8 mouse cellular contexts compared by ENCODE assay signal in genomic region chr1:135584587-135585541, GRCm38 (mm10). TPM values are rescaled to one million over a fixed set of nuclear protein-coding genes. Genes with fewer than 3 reads are reported as not detected.
A peak's percentile ranks its signal among the peaks of the same experiment; 100 is the strongest.
DNase-seq lines count a peak whose midpoint lies in the region; ATAC-seq and TF ChIP-seq lines count a peak whose summit lies in the region.

No protein-coding gene starts in this region.

- H3K4me2 ChIP-seq in embryonic facial prominence, embryonic 14.5 days (ENCODE audit: low read depth, low read length) = peak overlapping the region; percentile 95
- H3K4me2 ChIP-seq in lung, embryonic 14.5 days = peak overlapping the region; percentile 76
- H3K4me2 ChIP-seq in neural tube, embryonic 15.5 days = peak overlapping the region; percentile 90

- peaks cover 3% of the 10 kb centered on the region for H3K27me3 ChIP-seq in embryonic facial prominence, embryonic 14.5 days (replicated peaks; ENCODE audit: control insufficient read depth, insufficient read depth, low read length)
- H3K27me3 ChIP-seq in lung, embryonic 14.5 days (ENCODE audit: insufficient read depth, low read length) = peaks cover 10% of the 10 kb centered on the region; the same call in 1 of the 2 replicates
- H3K27me3 ChIP-seq in neural tube, embryonic 15.5 days (replicated peaks) = no peaks in the 10 kb centered on the region

- TF ChIP-seq CTCF in lung, embryonic 14.5 days (IDR thresholded peaks at IDR 0.05; ENCODE audit: low read depth) = no peak

- H3K4me1 ChIP-seq in embryonic facial prominence, embryonic 14.5 days (ENCODE audit: control insufficient read depth, insufficient read depth, low read length) = peaks cover 41% of the 10 kb centered on the region
- H3K4me1 ChIP-seq in lung, embryonic 14.5 days (ENCODE audit: insufficient read depth) = peaks cover 22% of the 10 kb centered on the region
- H3K4me1 ChIP-seq in neural tube, embryonic 15.5 days = peaks cover 68% of the 10 kb centered on the region

- H3K27ac ChIP-seq in embryonic facial prominence, embryonic 14.5 days (replicated peaks; ENCODE audit: low read depth, low read length) = peak overlapping the region; percentile 67
- H3K27ac ChIP-seq in lung, embryonic 14.5 days (ENCODE audit: low read depth) = peak overlapping the region; percentile 83; the same call in 1 of the 2 replicates
- peak overlapping the region; percentile 96 for H3K27ac ChIP-seq in neural tube, embryonic 15.5 days (replicated peaks)

- no peaks in the 10 kb centered on the region for H3K36me3 ChIP-seq in embryonic facial prominence, embryonic 14.5 days (ENCODE audit: control insufficient read depth, insufficient read depth, low read length)
- no peaks in the 10 kb centered on the region; the same call in 1 of the 2 replicates for H3K36me3 ChIP-seq in lung, embryonic 14.5 days (ENCODE audit: insufficient read depth)
- H3K36me3 ChIP-seq in neural tube, embryonic 15.5 days = no peaks in the 10 kb centered on the region

- DNase-seq in ovary, adult 18-20 months (ENCODE audit: low spot score) = peak; percentile 42
- no peak for DNase-seq in ovary, postnatal 10 days (ENCODE audit: low spot score)
- peak; percentile 72 for DNase-seq in embryonic facial prominence, embryonic 14.5 days (ENCODE audit: low spot score)
- peak; percentile 51 to 57 for DNase-seq in heart, postnatal 10 days
- peak; percentile 52 for DNase-seq in layer of hippocampus, adult 9-11 months
- DNase-seq in lung, embryonic 14.5 days = peak; percentile 75
- no peak for DNase-seq in spleen, postnatal 4 days (ENCODE audit: low spot score in 2 of 2)

- peak; percentile 66 for ATAC-seq in embryonic facial prominence, embryonic 14.5 days (ENCODE audit: low read depth)
- ATAC-seq in lung, embryonic 14.5 days (ENCODE audit: insufficient read depth) = peak; percentile 35; the same call in 1 of the 2 replicates
- ATAC-seq in neural tube, embryonic 15.5 days (ENCODE audit: low FRiP score) = peak; percentile 78

- intact Hi-C loops in heart, postnatal 10 days (cut with DNase I) = loop anchor here (2.0 kb wide), 1 partner anchor 40 kb away; no protein-coding TSS in a partner anchor

- peak overlapping the region; percentile 68 for H3K9ac ChIP-seq in embryonic facial prominence, embryonic 14.5 days (ENCODE audit: low read depth, low read length)
- peak overlapping the region; percentile 52 for H3K9ac ChIP-seq in lung, embryonic 14.5 days
- peak overlapping the region; percentile 85 for H3K9ac ChIP-seq in neural tube, embryonic 15.5 days (replicated peaks)

- 1% methylated on average over 47 of the region's 73 CpGs for WGBS in embryonic facial prominence, embryonic 14.5 days
- WGBS in lung, embryonic 14.5 days = under 1% methylated on average over 71 of the region's 73 CpGs
- WGBS in neural tube, embryonic 15.5 days = 2% methylated on average over 69 of the region's 73 CpGs

- peak overlapping the region; percentile 65 for H3K4me3 ChIP-seq in embryonic facial prominence, embryonic 14.5 days (ENCODE audit: low read depth, low read length)
- peak overlapping the region; percentile 44 for H3K4me3 ChIP-seq in lung, embryonic 14.5 days (ENCODE audit: low read depth, low read length)
- peak overlapping the region; percentile 86 for H3K4me3 ChIP-seq in neural tube, embryonic 15.5 days (replicated peaks)

- H3K9me3 ChIP-seq in embryonic facial prominence, embryonic 14.5 days (ENCODE audit: control insufficient read depth, low read length) = no peaks in the 10 kb centered on the region
- H3K9me3 ChIP-seq in lung, embryonic 14.5 days (ENCODE audit: low read depth, low read length) = no peaks in the 10 kb centered on the region
- H3K9me3 ChIP-seq in neural tube, embryonic 15.5 days (replicated peaks) = no peaks in the 10 kb centered on the region

RNA-seq across cellular contexts. Expression of gene Nav1, which starts 22.2 kb away (rescaled TPM):
- 16.7 and 18.0 TPM in 2 replicates for polyA plus RNA-seq in embryonic facial prominence, embryonic 14.5 days (2014; fragmentation: Nextera tagmentation; extraction: Ambion mirVana)
- 10 to 100 TPM; 34.3 to 42.8 TPM for total RNA-seq in heart, postnatal 10 days (2021)
- polyA plus RNA-seq in lung, embryonic 14.5 days (2014; fragmentation: Nextera tagmentation; extraction: Ambion mirVana) = 19.6 and 21.7 TPM in 2 replicates
- polyA plus RNA-seq in neural tube, embryonic 15.5 days (2015; fragmentation: Nextera tagmentation; extraction: Ambion mirVana) = 40.8 and 44.1 TPM in 2 replicates

Comparison
In these comparisons a context has a peak if more than half of its experiments do, and no peak if none do; other contexts are left out.
1. DNase-seq: peak in ovary, adult 18-20 months (single experiment), embryonic facial prominence, embryonic 14.5 days (single experiment), heart, postnatal 10 days (2 of 2), layer of hippocampus, adult 9-11 months (single experiment) and lung, embryonic 14.5 days (single experiment); none in ovary, postnatal 10 days (single experiment) and spleen, postnatal 4 days (0 of 2).
2. Peak in every context shown above with its lines, with median percentiles within 50 percentile points of each other: ATAC-seq, H3K27ac ChIP-seq, H3K4me2 ChIP-seq, H3K4me3 ChIP-seq and H3K9ac ChIP-seq.